Mouse (Mus musculus) hindbrain, embryonic 13.5 days (tissue): Measurements from ENCODE around the gene Armcx2. TPM values are rescaled to one million over a fixed set of nuclear protein-coding genes. Genes with fewer than 3 reads are reported as not detected.

Source experiments
- microRNA-seq: library from miRNA; unstranded; fragments of <30 nt; microRNA quantifications from one replicate; pipeline ENCODE4, GENCODE M21; 2016
- polyA plus RNA-seq: library from polyadenylated mRNA; unstranded; fragments of >200 nt; fragmentation: Nextera tagmentation; extraction: Ambion mirVana; gene quantifications from 2 replicates; pipeline ENCODE4 v1.2.1, GENCODE M21; 2015

Armcx2 gene
- polyA plus RNA-seq, 1 experiment from 2014 or later: 93.7 TPM

Small RNAs within 50 kb of the gene (microRNA-seq; reads per million reads assigned to microRNA genes)
- gene Mir7093: 0.93 reads per million

Other genes starting within 250 kb of the Armcx2 start
- 0.63 and 1.1 TPM in 2 replicates for gene Btk, start 225.7 kb downstream of the Armcx2 start, polyA plus RNA-seq
- gene Rpl36a, start 223.6 kb downstream of the Armcx2 start, polyA plus RNA-seq: 223 and 238 TPM in 2 replicates
- gene Gla, start 208.1 kb downstream of the Armcx2 start, polyA plus RNA-seq: 3.1 and 3.5 TPM in 2 replicates
- 170 TPM in 2 replicates for gene Hnrnph2, start 208.0 kb downstream of the Armcx2 start, polyA plus RNA-seq
- 6.2 and 7.6 TPM in 2 replicates for gene Armcx4, start 122.7 kb downstream of the Armcx2 start, polyA plus RNA-seq
- 84.5 and 85.5 TPM in 2 replicates for gene Armcx1, start 91.3 kb downstream of the Armcx2 start, polyA plus RNA-seq
- 41.3 and 43.7 TPM in 2 replicates for gene Armcx6, start 57.8 kb downstream of the Armcx2 start, polyA plus RNA-seq
- 67.0 and 74.6 TPM in 2 replicates for gene Armcx3, start 52.6 kb downstream of the Armcx2 start, polyA plus RNA-seq
- gene Nxf2, start 155.5 kb upstream of the Armcx2 start, polyA plus RNA-seq: 0.22 and 0.38 TPM in 2 replicates
- 7.8 and 8.4 TPM in 2 replicates for gene Zmat1, start 200.0 kb upstream of the Armcx2 start, polyA plus RNA-seq